Mouse (Mus musculus) NIH3T3 (cell line): ENCODE results near the gene Pdpr.
A peak's percentile ranks its signal among the peaks of the same experiment; 100 is the strongest.
"Not testable (repeated sequence)": the region's sequence is repeated elsewhere in the genome, so short reads cannot be mapped to it uniquely, and the experiment has no call there.

Experiments
- DNase-seq: peaks from one replicate; pipeline ENCODE4 v3.0.0-alpha.2; 2012; ENCODE audit warnings: low read depth

Pdpr gene

GRCm38 (mm10) chr8:111093865-111094718, at the start of gene Pdpr:
TSS of gene Pdpr (plus strand) at chr8:111094630.
- DNase-seq = peak; percentile 89

- DNase-seq = peak; percentile 57
Observed at GRCm38 (mm10) chr8:111048694-111049093, 45.7 kb upstream of the Pdpr start.

GRCm38 (mm10) chr8:111049106-111049505, 45.3 kb upstream of the Pdpr start:
- DNase-seq = no peak

- DNase-seq = peak; percentile 37
Observed at GRCm38 (mm10) chr8:111053827-111054518, 40.5 kb upstream of the Pdpr start.

- DNase-seq = no peak
Observed at GRCm38 (mm10) chr8:111055031-111055634, 39.3 kb upstream of the Pdpr start.

- DNase-seq = no peak
Observed at GRCm38 (mm10) chr8:111055661-111056060, 38.8 kb upstream of the Pdpr start.

- DNase-seq = peak; percentile 98
Observed at GRCm38 (mm10) chr8:111056158-111056663, 38.2 kb upstream of the Pdpr start, which contains the start of gene Exosc6. TSS of gene Exosc6 (plus strand) at chr8:111056339.

GRCm38 (mm10) chr8:111056691-111057293, 37.6 kb upstream of the Pdpr start:
- DNase-seq = peak; percentile 69

- DNase-seq = peak; percentile 22
Observed at GRCm38 (mm10) chr8:111058946-111059572, 35.4 kb upstream of the Pdpr start.

- DNase-seq = no peak
Observed at GRCm38 (mm10) chr8:111061688-111062071, 32.8 kb upstream of the Pdpr start.

GRCm38 (mm10) chr8:111062072-111062757, 32.2 kb upstream of the Pdpr start:
- DNase-seq = peak; percentile 93

- DNase-seq = no peak
Observed at GRCm38 (mm10) chr8:111062893-111063292, 31.5 kb upstream of the Pdpr start.

GRCm38 (mm10) chr8:111066308-111066707, 28.1 kb upstream of the Pdpr start:
- DNase-seq = no peak

GRCm38 (mm10) chr8:111067439-111067838, 27.0 kb upstream of the Pdpr start:
- DNase-seq = peak; percentile 36

GRCm38 (mm10) chr8:111068660-111069059, 25.8 kb upstream of the Pdpr start:
- DNase-seq = not testable (repeated sequence)

- DNase-seq = no peak
Observed at GRCm38 (mm10) chr8:111075926-111076325, 18.5 kb upstream of the Pdpr start.

GRCm38 (mm10) chr8:111079461-111079860, 15.0 kb upstream of the Pdpr start:
- DNase-seq = no peak

GRCm38 (mm10) chr8:111079861-111080271, 14.6 kb upstream of the Pdpr start:
- DNase-seq = peak; percentile 76

GRCm38 (mm10) chr8:111081580-111082258, 12.7 kb upstream of the Pdpr start:
- DNase-seq = peak; percentile 37

- not testable (repeated sequence) for DNase-seq
Observed at GRCm38 (mm10) chr8:111083936-111084335, 10.5 kb upstream of the Pdpr start.
